Mouse (Mus musculus): ENCODE results near the gene Shroom2. TPM values are rescaled to one million over a fixed set of nuclear protein-coding genes. Genes with fewer than 3 reads are reported as not detected.
"Not testable (repeated sequence)": the region's sequence is repeated elsewhere in the genome, so short reads cannot be mapped to it uniquely, and the experiment has no call there.

The Shroom2 gene
- total RNA-seq, 1 experiment from 2014 or later, result not detected

GRCm38 (mm10) chrX:152716693-152717092 is 52.6 kb downstream of the Shroom2 start:
- ATAC-seq (replicated peaks in 1 of 2; ENCODE audit: insufficient read depth in 1 of 2, low FRiP score in 2 of 2, low TSS enrichment in 1 of 2, low read depth in 1 of 2, poor library complexity in 2 of 2, severe bottlenecking in 2 of 2), result no peak

GRCm38 (mm10) chrX:152710715-152711114 is 58.5 kb downstream of the Shroom2 start:
- not testable (repeated sequence) for ATAC-seq (replicated peaks in 1 of 2; ENCODE audit: insufficient read depth in 1 of 2, low FRiP score in 2 of 2, low TSS enrichment in 1 of 2, low read depth in 1 of 2, poor library complexity in 2 of 2, severe bottlenecking in 2 of 2)

- ATAC-seq (replicated peaks in 1 of 2; ENCODE audit: insufficient read depth in 1 of 2, low FRiP score in 2 of 2, low TSS enrichment in 1 of 2, low read depth in 1 of 2, poor library complexity in 2 of 2, severe bottlenecking in 2 of 2), result peak in 1 of 2 experiments; percentile 53; a peak in 2 of 4 replicates
Observed at GRCm38 (mm10) chrX:152708359-152708758, 60.9 kb downstream of the Shroom2 start.

GRCm38 (mm10) chrX:152705397-152705796 is 63.9 kb downstream of the Shroom2 start:
- ATAC-seq (replicated peaks in 1 of 2; ENCODE audit: insufficient read depth in 1 of 2, low FRiP score in 2 of 2, low TSS enrichment in 1 of 2, low read depth in 1 of 2, poor library complexity in 2 of 2, severe bottlenecking in 2 of 2), result peak; percentile 68 to 78

GRCm38 (mm10) chrX:152703624-152704023 is 65.6 kb downstream of the Shroom2 start:
- no peak for ATAC-seq (replicated peaks in 1 of 2; ENCODE audit: insufficient read depth in 1 of 2, low FRiP score in 2 of 2, low TSS enrichment in 1 of 2, low read depth in 1 of 2, poor library complexity in 2 of 2, severe bottlenecking in 2 of 2)

- ATAC-seq (replicated peaks in 1 of 2; ENCODE audit: insufficient read depth in 1 of 2, low FRiP score in 2 of 2, low TSS enrichment in 1 of 2, low read depth in 1 of 2, poor library complexity in 2 of 2, severe bottlenecking in 2 of 2), result no peak
Observed at GRCm38 (mm10) chrX:152701679-152702078, 67.6 kb downstream of the Shroom2 start.

- no peak for ATAC-seq (replicated peaks in 1 of 2; ENCODE audit: insufficient read depth in 1 of 2, low FRiP score in 2 of 2, low TSS enrichment in 1 of 2, low read depth in 1 of 2, poor library complexity in 2 of 2, severe bottlenecking in 2 of 2)
Observed at GRCm38 (mm10) chrX:152690788-152691291, 78.4 kb downstream of the Shroom2 start.

- ATAC-seq (replicated peaks in 1 of 2; ENCODE audit: insufficient read depth in 1 of 2, low FRiP score in 2 of 2, low TSS enrichment in 1 of 2, low read depth in 1 of 2, poor library complexity in 2 of 2, severe bottlenecking in 2 of 2), result no peak
Observed at GRCm38 (mm10) chrX:152679190-152679814, 90.0 kb downstream of the Shroom2 start.

GRCm38 (mm10) chrX:152676357-152676756 is 92.9 kb downstream of the Shroom2 start:
- ATAC-seq (replicated peaks in 1 of 2; ENCODE audit: insufficient read depth in 1 of 2, low FRiP score in 2 of 2, low TSS enrichment in 1 of 2, low read depth in 1 of 2, poor library complexity in 2 of 2, severe bottlenecking in 2 of 2), result no peak

GRCm38 (mm10) chrX:152673431-152673830 is 95.8 kb downstream of the Shroom2 start:
- no peak for ATAC-seq (replicated peaks in 1 of 2; ENCODE audit: insufficient read depth in 1 of 2, low FRiP score in 2 of 2, low TSS enrichment in 1 of 2, low read depth in 1 of 2, poor library complexity in 2 of 2, severe bottlenecking in 2 of 2)

- ATAC-seq (replicated peaks in 1 of 2; ENCODE audit: insufficient read depth in 1 of 2, low FRiP score in 2 of 2, low TSS enrichment in 1 of 2, low read depth in 1 of 2, poor library complexity in 2 of 2, severe bottlenecking in 2 of 2), result no peak
Observed at GRCm38 (mm10) chrX:152657363-152658036, 111.8 kb downstream of the Shroom2 start.

GRCm38 (mm10) chrX:152656609-152656939 is 112.7 kb downstream of the Shroom2 start:
- no peak for ATAC-seq (replicated peaks in 1 of 2; ENCODE audit: insufficient read depth in 1 of 2, low FRiP score in 2 of 2, low TSS enrichment in 1 of 2, low read depth in 1 of 2, poor library complexity in 2 of 2, severe bottlenecking in 2 of 2)

- no peak for ATAC-seq (replicated peaks in 1 of 2; ENCODE audit: insufficient read depth in 1 of 2, low FRiP score in 2 of 2, low TSS enrichment in 1 of 2, low read depth in 1 of 2, poor library complexity in 2 of 2, severe bottlenecking in 2 of 2)
Observed at GRCm38 (mm10) chrX:152655796-152656608, 113.3 kb downstream of the Shroom2 start.

- ATAC-seq (replicated peaks in 1 of 2; ENCODE audit: insufficient read depth in 1 of 2, low FRiP score in 2 of 2, low TSS enrichment in 1 of 2, low read depth in 1 of 2, poor library complexity in 2 of 2, severe bottlenecking in 2 of 2), result no peak
Observed at GRCm38 (mm10) chrX:152652676-152653075, 116.6 kb downstream of the Shroom2 start.

GRCm38 (mm10) chrX:152644827-152645226 is 124.4 kb downstream of the Shroom2 start:
- no peak for ATAC-seq (replicated peaks in 1 of 2; ENCODE audit: insufficient read depth in 1 of 2, low FRiP score in 2 of 2, low TSS enrichment in 1 of 2, low read depth in 1 of 2, poor library complexity in 2 of 2, severe bottlenecking in 2 of 2)

- no peak for ATAC-seq (replicated peaks in 1 of 2; ENCODE audit: insufficient read depth in 1 of 2, low FRiP score in 2 of 2, low TSS enrichment in 1 of 2, low read depth in 1 of 2, poor library complexity in 2 of 2, severe bottlenecking in 2 of 2)
Observed at GRCm38 (mm10) chrX:152643679-152644638, 125.3 kb downstream of the Shroom2 start.

GRCm38 (mm10) chrX:152643201-152643600 is 126.1 kb downstream of the Shroom2 start:
- ATAC-seq (replicated peaks in 1 of 2; ENCODE audit: insufficient read depth in 1 of 2, low FRiP score in 2 of 2, low TSS enrichment in 1 of 2, low read depth in 1 of 2, poor library complexity in 2 of 2, severe bottlenecking in 2 of 2), result no peak
